Mouse (Mus musculus): ENCODE results near the gene Tlx2. TPM values are rescaled to one million over a fixed set of nuclear protein-coding genes. Genes with fewer than 3 reads are reported as not detected.

Tlx2 gene
- polyA plus RNA-seq (2015; fragmentation: Illumina TruSeq; extraction: RNeasy Lipid Tissue Mini Kit (QIAGEN cat#74804); ENCODE audit: insufficient read depth, low read depth, low replicate concordance) = not detected

DNA sequence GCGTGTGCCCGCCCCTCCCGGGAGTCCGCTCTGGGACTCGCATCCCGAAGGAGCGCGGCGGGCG lies at the start of gene Tlx2:
Tlx2 (minus strand) TSS at position 47 of the 64 bp plus-strand sequence.

DNA sequence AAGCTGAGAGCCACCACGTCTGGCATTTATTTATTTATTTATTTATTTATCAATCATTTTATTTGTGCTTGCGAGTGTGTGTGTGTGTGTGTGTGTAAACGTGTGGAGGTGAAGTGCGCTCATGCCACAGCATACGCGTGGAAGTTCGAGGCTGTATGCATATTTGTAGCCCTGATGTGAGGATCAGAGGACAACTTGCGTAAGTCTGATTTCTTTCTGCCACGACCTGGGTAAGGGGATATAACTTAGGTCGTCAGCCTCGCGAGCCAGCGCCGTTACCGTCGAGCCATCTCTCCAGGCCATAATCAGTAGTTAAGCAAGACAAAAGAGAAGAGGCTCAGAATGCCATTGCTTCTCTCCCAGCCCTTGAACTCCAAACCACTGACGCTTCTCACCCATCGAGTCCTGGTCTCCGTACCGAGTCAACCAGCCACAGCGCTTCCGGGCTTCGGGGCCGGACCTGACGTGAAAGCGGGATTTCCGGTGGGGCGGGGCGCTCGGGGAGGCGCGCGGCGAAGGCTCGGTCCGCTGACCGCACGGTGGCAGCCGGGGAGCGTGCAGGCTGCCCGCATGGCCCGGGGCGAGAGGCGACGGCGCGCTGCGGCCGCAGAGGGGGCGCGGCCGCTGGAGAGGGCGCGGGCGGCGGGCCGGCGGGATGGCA lies 45.0 kb upstream of the Tlx2 start, which contains the start of gene Mogs:
Mogs (plus strand) TSS at position 486 of the 661 bp plus-strand sequence.

DNA sequence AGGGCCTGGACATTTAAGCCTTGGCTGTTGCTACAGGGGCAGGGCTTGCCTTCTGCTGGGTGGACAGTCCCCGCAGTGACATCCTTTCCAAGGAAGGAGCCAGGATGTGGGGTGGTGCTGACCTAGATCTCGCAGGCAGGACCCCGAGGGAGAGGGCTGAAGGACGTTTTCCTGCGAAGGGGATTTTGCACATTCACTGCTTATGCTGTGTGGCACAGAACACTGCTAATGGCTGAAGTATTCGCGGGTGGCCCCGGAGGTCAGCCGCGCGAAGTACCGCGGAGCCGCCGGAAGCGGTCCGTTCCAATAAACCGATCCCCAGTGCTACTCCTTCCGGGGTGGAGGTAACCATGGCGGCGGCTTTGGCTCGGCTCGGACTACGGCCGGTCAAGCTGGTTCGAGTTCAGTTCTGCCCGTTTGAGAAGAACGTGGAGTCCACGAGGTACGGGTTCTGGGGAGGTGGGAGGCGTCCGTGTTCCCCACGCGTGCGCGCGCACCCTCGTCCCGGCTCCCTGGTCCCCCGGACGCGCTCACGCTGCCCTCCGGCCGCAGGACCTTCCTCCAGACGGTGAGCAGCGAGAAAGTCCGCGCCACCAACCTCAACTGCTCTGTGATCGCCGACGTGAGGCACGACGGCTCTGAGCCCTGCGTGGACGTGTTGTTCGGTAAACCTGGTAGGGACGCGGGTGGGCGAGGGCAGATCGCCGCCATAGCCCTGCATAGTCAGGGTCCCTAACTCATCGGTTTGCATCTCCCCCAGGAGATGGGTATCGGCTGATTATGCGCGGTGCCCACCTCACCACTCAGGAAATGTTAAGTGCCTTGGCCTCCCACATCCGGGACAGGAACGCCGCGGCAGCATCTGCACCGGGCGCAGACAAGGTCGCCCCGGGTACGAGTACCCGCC lies 38.9 kb upstream of the Tlx2 start, which contains the start of gene Mrpl53:
Mrpl53 (plus strand) TSS at position 279 of the 907 bp plus-strand sequence.

GRCm38 (mm10) chr6:83101316-83101687 lies 31.2 kb upstream of the Tlx2 start, which contains the start of the genes Ccdc142 and Gm42688:
Gene Ccdc142 (plus strand): TSS chr6:83101601.
Gene Gm42688 (plus strand): TSS chr6:83101617.

GRCm38 (mm10) chr6:83086121-83087035 lies 16.3 kb upstream of the Tlx2 start, which contains the start of gene Lbx2:
Gene Lbx2 (plus strand): TSS chr6:83086367.

GRCm38 (mm10) chr6:83077630-83078323 lies 7.7 kb upstream of the Tlx2 start, which contains the start of gene Pcgf1:
Gene Pcgf1 (plus strand): TSS chr6:83077869.

GRCm38 (mm10) chr6:83057790-83058189 lies 12.3 kb downstream of the Tlx2 start, which contains the start of gene Dqx1:
Gene Dqx1 (plus strand): TSS chr6:83057844.

DNA sequence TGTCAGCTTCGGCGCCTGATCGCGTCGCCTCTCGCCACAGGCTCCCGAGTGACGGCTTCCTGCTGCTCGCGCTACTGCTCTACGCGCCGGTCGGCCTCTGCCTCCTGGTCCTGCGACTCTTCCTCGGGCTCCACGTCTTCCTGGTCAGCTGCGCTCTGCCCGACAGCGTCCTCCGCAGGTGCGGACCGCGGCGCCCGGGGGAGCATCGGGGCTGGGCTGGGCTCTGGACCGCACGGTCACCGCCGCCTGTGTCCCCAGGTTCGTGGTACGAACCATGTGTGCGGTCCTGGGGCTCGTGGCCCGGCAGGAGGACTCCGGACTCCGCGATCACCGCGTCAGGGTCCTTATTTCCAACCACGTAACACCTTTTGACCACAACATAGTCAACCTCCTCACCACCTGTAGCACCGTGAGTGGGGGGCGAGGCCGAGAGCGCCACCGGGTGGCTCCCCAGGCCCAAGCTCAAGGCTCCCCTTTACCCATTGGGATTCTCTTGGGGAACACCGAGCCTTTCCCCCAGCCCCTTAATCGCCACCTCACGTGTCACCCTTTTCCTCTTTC lies 15.1 kb downstream of the Tlx2 start, which contains the start of gene Htra2:
Htra2 (minus strand) TSS at position 403 of the 561 bp plus-strand sequence.

GRCm38 (mm10) chr6:83054074-83054851 lies 15.8 kb downstream of the Tlx2 start, which contains the start of gene Aup1:
Gene Aup1 (plus strand): TSS chr6:83054521.

DNA sequence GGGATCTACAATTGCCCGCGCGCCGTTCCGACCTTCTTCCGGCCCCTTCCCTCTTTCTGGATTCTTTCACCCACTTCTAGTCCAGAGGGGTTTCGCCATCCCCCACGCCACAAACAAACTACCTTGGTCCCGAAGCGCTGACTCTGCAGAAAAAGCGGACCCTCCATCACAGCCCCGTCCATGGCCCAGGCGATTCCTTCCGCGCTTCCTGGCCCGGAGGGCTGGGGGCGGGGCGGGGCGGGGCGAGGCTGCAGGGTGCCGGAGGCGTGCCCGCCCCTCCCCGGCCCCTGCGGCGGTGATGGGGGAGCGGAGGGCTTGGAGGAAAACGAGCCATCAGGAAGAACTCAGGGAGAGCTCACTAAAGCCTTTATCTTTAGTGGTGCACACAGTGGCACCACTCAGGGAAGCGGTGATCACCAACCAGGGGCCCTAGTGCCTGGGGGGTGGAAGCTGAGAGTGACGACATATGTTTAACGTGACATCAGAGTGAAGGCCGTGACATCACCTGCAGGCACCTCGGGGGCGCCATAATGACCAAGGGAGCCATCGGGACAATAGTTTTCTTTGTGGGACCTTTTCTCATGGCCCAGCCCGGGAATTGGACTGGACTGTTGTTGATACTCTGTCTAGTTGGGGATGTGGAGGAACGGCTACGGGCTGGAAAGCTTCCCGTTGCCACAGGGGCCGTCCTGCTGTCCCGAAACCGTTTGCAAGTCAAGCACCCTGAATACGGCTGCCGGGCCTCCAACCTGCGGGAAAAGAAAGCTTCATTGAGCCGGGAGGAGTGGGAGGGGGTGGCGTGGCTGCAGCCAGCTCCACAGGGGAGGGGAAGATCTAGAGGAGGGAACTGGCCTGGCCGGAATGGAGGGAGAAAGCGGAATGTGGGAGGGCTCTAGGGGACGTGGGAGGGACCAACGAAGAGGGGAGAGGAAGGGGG lies 36.6 kb downstream of the Tlx2 start, which contains the start of the genes Dok1 and Loxl3:
Dok1 (minus strand) TSS at position 223 of the 937 bp plus-strand sequence.
Loxl3 (plus strand) TSS at position 925 of the 937 bp plus-strand sequence.

Other genes with a start within 250 kb of the Tlx2 start
- 0.26 TPM for gene Sema4f, start 130.5 kb downstream of the Tlx2 start, polyA plus RNA-seq (2015; fragmentation: Illumina TruSeq; extraction: RNeasy Lipid Tissue Mini Kit (QIAGEN cat#74804); ENCODE audit: insufficient read depth, low read depth, low replicate concordance)
- gene M1ap, start 123.4 kb downstream of the Tlx2 start, polyA plus RNA-seq (2015; fragmentation: Illumina TruSeq; extraction: RNeasy Lipid Tissue Mini Kit (QIAGEN cat#74804); ENCODE audit: insufficient read depth, low read depth, low replicate concordance) = not detected
- 1.8 TPM for gene Dok1, start 36.8 kb downstream of the Tlx2 start, polyA plus RNA-seq (2015; fragmentation: Illumina TruSeq; extraction: RNeasy Lipid Tissue Mini Kit (QIAGEN cat#74804); ENCODE audit: insufficient read depth, low read depth, low replicate concordance)
- 1.8 TPM for gene Loxl3, start 36.1 kb downstream of the Tlx2 start, polyA plus RNA-seq (2015; fragmentation: Illumina TruSeq; extraction: RNeasy Lipid Tissue Mini Kit (QIAGEN cat#74804); ENCODE audit: insufficient read depth, low read depth, low replicate concordance)
- 146 TPM for gene Aup1, start 15.8 kb downstream of the Tlx2 start, polyA plus RNA-seq (2015; fragmentation: Illumina TruSeq; extraction: RNeasy Lipid Tissue Mini Kit (QIAGEN cat#74804); ENCODE audit: insufficient read depth, low read depth, low replicate concordance)
- 40.7 TPM for gene Htra2, start 15.0 kb downstream of the Tlx2 start, polyA plus RNA-seq (2015; fragmentation: Illumina TruSeq; extraction: RNeasy Lipid Tissue Mini Kit (QIAGEN cat#74804); ENCODE audit: insufficient read depth, low read depth, low replicate concordance)
- 1.5 TPM for gene Dqx1, start 12.4 kb downstream of the Tlx2 start, polyA plus RNA-seq (2015; fragmentation: Illumina TruSeq; extraction: RNeasy Lipid Tissue Mini Kit (QIAGEN cat#74804); ENCODE audit: insufficient read depth, low read depth, low replicate concordance)
- 7.6 TPM for gene Pcgf1, start 7.6 kb upstream of the Tlx2 start, polyA plus RNA-seq (2015; fragmentation: Illumina TruSeq; extraction: RNeasy Lipid Tissue Mini Kit (QIAGEN cat#74804); ENCODE audit: insufficient read depth, low read depth, low replicate concordance)
- not detected for gene Lbx2, start 16.1 kb upstream of the Tlx2 start, polyA plus RNA-seq (2015; fragmentation: Illumina TruSeq; extraction: RNeasy Lipid Tissue Mini Kit (QIAGEN cat#74804); ENCODE audit: insufficient read depth, low read depth, low replicate concordance)
- gene Ccdc142, start 31.3 kb upstream of the Tlx2 start, polyA plus RNA-seq (2015; fragmentation: Illumina TruSeq; extraction: RNeasy Lipid Tissue Mini Kit (QIAGEN cat#74804); ENCODE audit: insufficient read depth, low read depth, low replicate concordance) = not detected
- gene Gm42688, start 31.3 kb upstream of the Tlx2 start, polyA plus RNA-seq (2015; fragmentation: Illumina TruSeq; extraction: RNeasy Lipid Tissue Mini Kit (QIAGEN cat#74804); ENCODE audit: insufficient read depth, low read depth, low replicate concordance) = 1.1 TPM
- gene Mrpl53, start 38.7 kb upstream of the Tlx2 start, polyA plus RNA-seq (2015; fragmentation: Illumina TruSeq; extraction: RNeasy Lipid Tissue Mini Kit (QIAGEN cat#74804); ENCODE audit: insufficient read depth, low read depth, low replicate concordance) = 31.8 TPM
- 16.5 TPM for gene Mogs, start 45.2 kb upstream of the Tlx2 start, polyA plus RNA-seq (2015; fragmentation: Illumina TruSeq; extraction: RNeasy Lipid Tissue Mini Kit (QIAGEN cat#74804); ENCODE audit: insufficient read depth, low read depth, low replicate concordance)
- gene Wbp1, start 51.3 kb upstream of the Tlx2 start, polyA plus RNA-seq (2015; fragmentation: Illumina TruSeq; extraction: RNeasy Lipid Tissue Mini Kit (QIAGEN cat#74804); ENCODE audit: insufficient read depth, low read depth, low replicate concordance) = 42.1 TPM
- gene Ino80b, start 55.1 kb upstream of the Tlx2 start, polyA plus RNA-seq (2015; fragmentation: Illumina TruSeq; extraction: RNeasy Lipid Tissue Mini Kit (QIAGEN cat#74804); ENCODE audit: insufficient read depth, low read depth, low replicate concordance) = 6.9 TPM
- gene Rtkn, start 65.2 kb upstream of the Tlx2 start, polyA plus RNA-seq (2015; fragmentation: Illumina TruSeq; extraction: RNeasy Lipid Tissue Mini Kit (QIAGEN cat#74804); ENCODE audit: insufficient read depth, low read depth, low replicate concordance) = 12.4 TPM
- 1.5 TPM for gene Wdr54, start 86.1 kb upstream of the Tlx2 start, polyA plus RNA-seq (2015; fragmentation: Illumina TruSeq; extraction: RNeasy Lipid Tissue Mini Kit (QIAGEN cat#74804); ENCODE audit: insufficient read depth, low read depth, low replicate concordance)
- not detected for gene 1700003E16Rik, start 86.1 kb upstream of the Tlx2 start, polyA plus RNA-seq (2015; fragmentation: Illumina TruSeq; extraction: RNeasy Lipid Tissue Mini Kit (QIAGEN cat#74804); ENCODE audit: insufficient read depth, low read depth, low replicate concordance)
- gene Dctn1, start 95.6 kb upstream of the Tlx2 start, polyA plus RNA-seq (2015; fragmentation: Illumina TruSeq; extraction: RNeasy Lipid Tissue Mini Kit (QIAGEN cat#74804); ENCODE audit: insufficient read depth, low read depth, low replicate concordance) = 29.3 TPM
- not detected for gene Slc4a5, start 149.5 kb upstream of the Tlx2 start, polyA plus RNA-seq (2015; fragmentation: Illumina TruSeq; extraction: RNeasy Lipid Tissue Mini Kit (QIAGEN cat#74804); ENCODE audit: insufficient read depth, low read depth, low replicate concordance)

Data from pancreas, adult 10 weeks (tissue).